Mouse (Mus musculus) urinary bladder, postnatal 25 days (tissue): Measurements from ENCODE around the gene Dnah1.
A peak's percentile ranks its signal among the peaks of the same experiment; 100 is the strongest.

Source experiments
- DNase-seq: peaks from one replicate; pipeline ENCODE4 v3.0.0; 2022; ENCODE audit warnings: low spot score

Gene Dnah1

GRCm38 (mm10) chr14:31233996-31234591 lies 89.6 kb downstream of the Dnah1 start:
- DNase-seq: peak; percentile 78

- DNase-seq: no peak
These were observed 90.4 kb downstream of the Dnah1 start for GRCm38 (mm10) chr14:31233070-31233995.

- no peak for DNase-seq
These were observed 91.2 kb downstream of the Dnah1 start for GRCm38 (mm10) chr14:31232404-31233069.

- DNase-seq: no peak
These were observed 93.3 kb downstream of the Dnah1 start for GRCm38 (mm10) chr14:31230442-31230841.

GRCm38 (mm10) chr14:31228234-31228633 lies 95.5 kb downstream of the Dnah1 start:
- DNase-seq: no peak

GRCm38 (mm10) chr14:31226978-31227377 lies 96.7 kb downstream of the Dnah1 start:
- peak; percentile 31 for DNase-seq

- DNase-seq: peak; percentile 50
These were observed 106.0 kb downstream of the Dnah1 start, which contains the start of gene Sema3g for GRCm38 (mm10) chr14:31217666-31218065. Gene Sema3g (plus strand): TSS chr14:31217860.

GRCm38 (mm10) chr14:31216846-31217245 lies 106.8 kb downstream of the Dnah1 start, which contains the start of gene Nisch:
Gene Nisch (minus strand): TSS chr14:31216946.
- DNase-seq: no peak

- DNase-seq: peak; percentile 58
These were observed 108.3 kb downstream of the Dnah1 start for GRCm38 (mm10) chr14:31215157-31216002.

- no peak for DNase-seq
These were observed 109.0 kb downstream of the Dnah1 start for GRCm38 (mm10) chr14:31214684-31215083.

- no peak for DNase-seq
These were observed 109.8 kb downstream of the Dnah1 start for GRCm38 (mm10) chr14:31213868-31214267.

GRCm38 (mm10) chr14:31212499-31212898 lies 111.2 kb downstream of the Dnah1 start:
- no peak for DNase-seq

GRCm38 (mm10) chr14:31211854-31212253 lies 111.8 kb downstream of the Dnah1 start:
- DNase-seq: no peak
